Mouse (Mus musculus) stomach, embryonic 14.5 days (tissue): ENCODE results near the gene Fabp7. TPM values are rescaled to one million over a fixed set of nuclear protein-coding genes. Genes with fewer than 3 reads are reported as not detected.

Experiments
- ATAC-seq: fragments of 200-750 bp; cut with Nextera tagmentation; 2 replicates; pipeline ENCODE4 v1.8.0; 2017; ENCODE audit warnings: low read depth, moderate TSS enrichment; ENCODE audit not compliant: insufficient number of reproducible peaks, insufficient read depth, low FRiP score
- H3K27ac ChIP-seq: fragments of 300-500 bp; sonication (generic); 2 replicates; pipeline ENCODE4 v1.5.1; 2014; ENCODE audit warnings: mild to moderate bottlenecking, low read length, moderate library complexity, mixed read lengths
- H3K27me3 ChIP-seq: fragments of 300-500 bp; sonication (generic); 2 replicates; pipeline ENCODE4 v1.6.1; 2014; ENCODE audit warnings: low read length, control low read depth, mixed read lengths; ENCODE audit not compliant: control insufficient read depth, insufficient read depth
- H3K36me3 ChIP-seq: fragments of 300-500 bp; sonication (generic); 2 replicates; pipeline ENCODE4 v1.6.1; 2014; ENCODE audit warnings: mild to moderate bottlenecking, control low read depth, low read length, moderate library complexity, mixed read lengths; ENCODE audit not compliant: control insufficient read depth, insufficient read depth
- H3K4me1 ChIP-seq: fragments of 300-500 bp; sonication (generic); 2 replicates; pipeline ENCODE4 v1.6.1; 2014; ENCODE audit warnings: low read length, control low read depth, mixed read lengths; ENCODE audit not compliant: control insufficient read depth, insufficient read depth
- H3K4me2 ChIP-seq: fragments of 300-500 bp; sonication (generic); replicated peaks from 2 replicates; pipeline ENCODE4 v1.6.1; 2014; ENCODE audit warnings: low read depth, low read length, control low read depth
- H3K4me3 ChIP-seq: fragments of 300-500 bp; sonication (generic); 2 replicates; pipeline ENCODE4 v1.5.1; 2014; ENCODE audit warnings: low read depth, low read length, control low read depth
- H3K9ac ChIP-seq: fragments of 300-500 bp; sonication (generic); replicated peaks from 2 replicates; pipeline ENCODE4 v1.6.1; 2014; ENCODE audit warnings: low read depth, mild to moderate bottlenecking, control low read depth, low read length, moderate library complexity, mixed read lengths
- H3K9me3 ChIP-seq: fragments of 300-500 bp; sonication (generic); 2 replicates; pipeline ENCODE4 v1.6.1; 2016; ENCODE audit warnings: low read depth, low read length, control low read depth; ENCODE audit not compliant: control insufficient read depth
- WGBS: fragments of 180-500 bp; shearing (Covaris S2); extraction: QIAGEN DNeasy Blood & Tissue Kit; methylation state at CpG from one replicate; pipeline ENCODE4 v1.1.7; 2014; 5-methylcytosine and 5-hydroxymethylcytosine counted together
- polyA plus RNA-seq: library from polyadenylated mRNA; unstranded; fragments of >200 nt; fragmentation: Nextera tagmentation; extraction: Ambion mirVana; gene quantifications from 2 replicates; pipeline ENCODE4 v1.2.1, GENCODE M21; 2014

Gene Fabp7
- 77.7 and 78.0 TPM in 2 replicates for polyA plus RNA-seq

DNA sequence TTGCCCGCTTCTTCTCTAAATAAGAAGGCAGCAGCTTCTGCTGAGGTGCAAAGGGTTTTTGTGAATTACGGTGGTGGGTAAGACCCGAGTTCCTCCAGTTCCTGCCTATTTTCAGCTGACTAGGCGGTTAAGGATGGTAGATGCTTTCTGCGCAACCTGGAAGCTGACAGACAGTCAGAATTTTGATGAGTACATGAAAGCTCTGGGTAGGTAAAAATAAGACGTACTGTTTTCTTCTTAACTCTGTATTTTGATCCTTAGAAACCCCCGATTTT, at the start of gene Fabp7:
Fabp7 (plus strand) TSS at position 6 of the 275 bp plus-strand sequence.
- no peak for ATAC-seq
- WGBS: 28% methylated on average over 7 of the region's 7 CpGs
- Histone ChIP-seq H3K4me3 (no peak within 1 kb of the TSS), H3K27me3 (no peaks in the 10 kb centered on the region), H3K4me2 (peak within 1 kb of the TSS; percentile 29), H3K9ac (no peak within 1 kb of the TSS), H3K9me3 (no peaks in the 10 kb centered on the region), H3K4me1 (peaks cover 13% of the 10 kb centered on the region), H3K27ac (peak within 1 kb of the TSS; percentile 33; the same call in 1 of the 2 replicates), H3K36me3 (no peaks in the 10 kb centered on the region)

DNA sequence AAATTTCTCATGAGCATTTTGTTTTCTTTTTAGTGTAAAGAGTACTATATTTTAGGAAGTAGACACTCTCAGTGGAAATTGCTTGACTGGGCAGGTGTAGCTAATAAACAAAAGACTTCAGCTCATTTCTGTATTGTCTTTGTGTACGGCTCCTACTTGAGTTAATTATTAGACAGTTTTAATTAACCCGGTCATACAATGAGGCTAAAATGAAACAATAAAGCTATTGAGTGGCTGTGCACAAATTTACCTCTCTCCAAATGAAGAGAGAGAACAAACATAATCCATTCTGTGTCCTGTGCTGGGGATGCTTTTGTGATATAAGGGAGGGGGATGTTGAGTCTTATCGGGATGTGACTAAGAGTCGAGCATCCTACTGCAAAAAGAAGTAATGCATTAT, 43.9 kb upstream of the Fabp7 start:
- ATAC-seq: no peak
- no peaks in the 10 kb centered on the region for H3K36me3 ChIP-seq
- no peaks in the 10 kb centered on the region for H3K4me1 ChIP-seq
- WGBS: 72% methylated on average over 4 of the region's 4 CpGs
- H3K27me3 ChIP-seq: no peaks in the 10 kb centered on the region
- no peak overlapping the region for H3K27ac ChIP-seq
- no peak overlapping the region for H3K4me2 ChIP-seq
- no peaks in the 10 kb centered on the region for H3K9me3 ChIP-seq
- no peak overlapping the region for H3K4me3 ChIP-seq
- H3K9ac ChIP-seq: no peak overlapping the region

DNA sequence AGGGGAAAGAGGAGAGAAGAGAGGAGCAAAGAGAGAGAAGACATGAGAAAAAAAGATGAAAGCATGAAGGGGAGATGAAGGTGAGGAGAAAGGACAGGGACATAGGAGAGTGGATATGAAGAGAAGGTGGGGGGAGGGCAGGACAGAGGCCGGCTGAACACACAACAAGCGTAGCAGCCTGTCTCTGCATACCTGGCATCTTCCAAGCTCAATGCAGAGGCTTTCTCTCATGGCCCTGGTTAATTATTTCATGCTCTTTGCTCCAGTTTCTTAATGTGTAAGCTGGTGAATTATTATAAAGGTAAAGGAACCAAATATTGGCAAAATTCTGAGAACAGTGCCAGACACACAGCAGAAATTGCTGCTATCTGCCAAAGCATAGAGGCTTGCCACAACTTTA, 43.3 kb upstream of the Fabp7 start:
- Histone ChIP-seq H3K9ac (no peak overlapping the region), H3K4me2 (no peak overlapping the region), H3K4me3 (no peak overlapping the region), H3K9me3 (no peaks in the 10 kb centered on the region), H3K27me3 (no peaks in the 10 kb centered on the region), H3K27ac (no peak overlapping the region), H3K4me1 (no peaks in the 10 kb centered on the region), H3K36me3 (no peaks in the 10 kb centered on the region)
- WGBS: 32% methylated on average over 2 of the region's 2 CpGs
- ATAC-seq: no peak

DNA sequence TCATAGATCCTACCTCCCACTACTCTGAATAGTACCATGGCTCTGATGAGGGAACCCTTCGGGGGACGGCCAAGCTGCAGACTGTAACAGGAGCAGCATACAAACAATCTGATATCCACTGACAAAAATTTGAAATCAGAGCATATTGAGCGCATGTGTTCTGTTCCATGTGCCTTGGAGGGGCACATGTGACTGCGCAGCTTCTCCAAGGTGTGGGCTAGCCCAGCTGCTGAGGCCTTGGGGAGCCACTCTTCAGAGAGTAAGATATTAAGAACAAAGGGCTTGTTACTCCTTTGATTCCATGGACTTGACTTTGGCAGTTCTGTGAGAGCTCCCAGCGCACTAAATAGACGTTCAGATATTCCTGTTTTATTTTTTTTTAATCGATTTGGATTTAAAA, 41.6 kb upstream of the Fabp7 start:
- H3K9ac ChIP-seq: no peak overlapping the region
- no peaks in the 10 kb centered on the region for H3K4me1 ChIP-seq
- no peak overlapping the region for H3K4me2 ChIP-seq
- H3K4me3 ChIP-seq: no peak overlapping the region
- ATAC-seq: no peak
- no peak overlapping the region for H3K27ac ChIP-seq
- H3K9me3 ChIP-seq: no peaks in the 10 kb centered on the region
- no peaks in the 10 kb centered on the region for H3K27me3 ChIP-seq
- 70% methylated on average over 7 of the region's 7 CpGs for WGBS
- H3K36me3 ChIP-seq: no peaks in the 10 kb centered on the region

DNA sequence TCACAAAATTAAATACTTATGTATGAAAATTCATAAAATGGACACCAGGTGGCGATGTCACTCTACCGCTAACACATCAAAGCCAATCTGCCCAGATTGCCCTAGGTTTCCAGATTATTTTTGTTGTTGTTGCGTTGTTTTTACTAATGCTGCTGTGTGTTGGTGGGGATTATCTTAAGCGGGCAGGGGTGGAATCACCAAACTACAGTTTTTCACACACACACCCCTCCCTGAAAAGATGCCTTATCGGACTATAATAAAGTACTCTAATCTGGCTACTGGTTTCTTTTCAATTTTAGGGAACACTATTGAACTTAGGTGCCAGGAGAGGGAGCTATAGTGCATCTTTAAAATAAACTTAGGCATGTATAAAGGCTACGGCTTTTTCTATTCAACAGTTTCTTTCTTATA, 41.1 kb upstream of the Fabp7 start:
- H3K27ac ChIP-seq: no peak overlapping the region
- no peaks in the 10 kb centered on the region for H3K36me3 ChIP-seq
- 5% methylated on average over 6 of the region's 6 CpGs for WGBS
- ATAC-seq: peak; percentile 49; the same call in 1 of the 2 replicates
- H3K9me3 ChIP-seq: no peaks in the 10 kb centered on the region
- H3K27me3 ChIP-seq: no peaks in the 10 kb centered on the region
- H3K4me2 ChIP-seq: peak overlapping the region; percentile 25; the same call in 1 of the 2 replicates
- H3K4me1 ChIP-seq: no peaks in the 10 kb centered on the region
- no peak overlapping the region for H3K9ac ChIP-seq
- H3K4me3 ChIP-seq: peak overlapping the region; percentile 21

DNA sequence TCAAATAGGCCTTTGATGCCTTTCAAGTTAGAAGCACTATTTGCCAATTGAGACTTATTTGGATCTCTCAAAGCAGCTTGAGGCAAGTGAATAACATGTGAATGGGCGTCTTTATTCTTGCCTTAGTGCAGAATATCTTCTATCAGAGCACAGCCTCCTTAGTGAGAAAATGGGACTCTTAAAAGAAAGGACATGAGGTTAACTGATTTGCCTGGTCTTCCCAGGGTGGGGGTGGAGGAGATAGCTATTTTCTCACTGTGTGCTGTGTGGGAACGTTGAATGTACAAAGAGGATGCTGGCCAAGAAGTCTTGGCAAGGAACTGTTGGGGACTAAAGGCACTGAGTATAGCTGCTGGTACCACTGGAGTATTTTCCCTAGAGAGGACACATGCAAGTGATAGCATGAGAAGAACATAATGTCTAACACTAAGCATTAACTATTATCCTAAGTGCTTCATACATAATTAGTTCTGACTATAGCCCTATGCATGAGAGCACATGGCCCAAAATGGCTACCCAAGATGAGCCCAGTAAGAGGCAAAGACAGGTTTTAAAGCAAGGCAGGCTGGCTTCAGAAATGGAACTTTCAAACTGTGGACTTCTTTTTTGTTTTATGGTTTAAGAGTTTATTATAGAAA, 40.4 kb upstream of the Fabp7 start:
- 58% methylated on average over 2 of the region's 2 CpGs for WGBS

DNA sequence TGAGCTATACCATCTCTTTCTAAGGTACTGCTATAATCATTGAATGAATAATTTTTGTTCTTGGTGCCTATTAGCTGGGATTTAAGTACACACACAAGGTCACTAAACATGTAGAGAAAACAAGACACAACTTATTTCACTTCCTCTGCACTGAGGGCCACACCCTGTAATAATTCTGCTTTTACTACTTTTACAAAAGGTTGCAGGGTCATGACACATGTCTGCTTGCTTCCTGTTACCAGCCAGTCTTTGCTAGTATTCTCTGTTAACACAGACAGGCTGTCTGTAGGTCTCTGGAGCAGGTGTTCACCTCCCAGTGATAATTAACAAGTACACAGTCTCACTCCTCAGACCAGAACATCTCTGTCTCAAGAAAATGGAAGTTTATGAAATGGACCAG, 39.2 kb upstream of the Fabp7 start:
- H3K27ac ChIP-seq: no peak overlapping the region
- H3K36me3 ChIP-seq: no peaks in the 10 kb centered on the region
- no peak overlapping the region for H3K4me3 ChIP-seq
- H3K27me3 ChIP-seq: no peaks in the 10 kb centered on the region
- H3K9ac ChIP-seq: no peak overlapping the region
- H3K4me2 ChIP-seq: no peak overlapping the region
- H3K4me1 ChIP-seq: no peaks in the 10 kb centered on the region
- no peak for ATAC-seq
- no peaks in the 10 kb centered on the region for H3K9me3 ChIP-seq

More for the DNA sequence above, 40.4 kb upstream of the Fabp7 start:
- H3K27ac ChIP-seq: no peak overlapping the region
- no peak overlapping the region for H3K9ac ChIP-seq
- H3K4me2 ChIP-seq: no peak overlapping the region
- H3K27me3 ChIP-seq: no peaks in the 10 kb centered on the region
- no peaks in the 10 kb centered on the region for H3K36me3 ChIP-seq
- no peak overlapping the region for H3K4me3 ChIP-seq
- ATAC-seq: no peak
- H3K4me1 ChIP-seq: no peaks in the 10 kb centered on the region
- no peaks in the 10 kb centered on the region for H3K9me3 ChIP-seq

DNA sequence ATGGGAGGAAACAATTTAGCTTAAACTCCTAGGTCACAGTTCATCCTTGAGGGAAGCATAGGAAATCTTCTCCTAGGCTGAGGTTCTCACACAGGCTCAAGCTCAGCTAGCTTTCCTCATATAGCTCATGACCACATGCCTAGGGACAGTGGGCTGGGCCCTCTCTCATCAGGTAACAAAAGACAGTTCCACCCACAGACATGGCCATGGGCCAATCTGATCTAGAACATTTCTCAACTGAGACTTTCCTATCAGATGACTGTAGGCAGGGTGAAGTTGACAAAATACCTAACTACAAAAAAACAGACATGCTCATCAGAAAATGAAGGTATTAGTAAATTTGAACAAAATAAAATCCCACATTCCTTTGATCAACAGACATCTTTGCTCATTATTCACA, 37.6 kb upstream of the Fabp7 start:
- H3K27me3 ChIP-seq: no peaks in the 10 kb centered on the region
- H3K9me3 ChIP-seq: no peaks in the 10 kb centered on the region
- no peaks in the 10 kb centered on the region for H3K4me1 ChIP-seq
- H3K9ac ChIP-seq: no peak overlapping the region
- no peak overlapping the region for H3K4me2 ChIP-seq
- H3K36me3 ChIP-seq: no peaks in the 10 kb centered on the region
- no peak overlapping the region for H3K27ac ChIP-seq
- no peak for ATAC-seq
- no peak overlapping the region for H3K4me3 ChIP-seq

DNA sequence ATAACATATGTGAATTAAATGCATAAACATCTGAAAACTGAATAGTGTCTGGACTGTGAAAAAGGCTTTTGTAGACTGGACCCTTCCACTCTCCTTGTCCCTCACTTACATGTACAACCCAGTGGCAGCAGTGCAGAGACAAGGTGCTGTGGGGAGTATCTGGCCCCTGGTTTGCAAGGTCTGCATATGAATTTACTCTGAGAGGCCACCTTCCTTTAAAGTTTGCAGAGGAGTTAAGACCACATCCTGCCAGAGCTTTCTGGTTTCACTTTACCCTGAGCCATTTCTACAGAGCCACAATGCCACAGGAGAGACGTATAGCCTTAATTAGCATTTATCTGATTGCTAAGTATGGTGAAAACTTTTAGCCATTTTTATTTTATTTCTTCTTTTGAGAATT, 31.3 kb upstream of the Fabp7 start:
- H3K4me1 ChIP-seq: no peaks in the 10 kb centered on the region
- no peaks in the 10 kb centered on the region for H3K9me3 ChIP-seq
- H3K4me3 ChIP-seq: no peak overlapping the region
- H3K27ac ChIP-seq: no peak overlapping the region
- H3K36me3 ChIP-seq: no peaks in the 10 kb centered on the region
- WGBS: 48% methylated on average over 1 of the region's 1 CpGs
- no peak for ATAC-seq
- no peak overlapping the region for H3K9ac ChIP-seq
- no peaks in the 10 kb centered on the region for H3K27me3 ChIP-seq
- no peak overlapping the region for H3K4me2 ChIP-seq
